Comparison of ENCODE assay signal across 9 mouse cellular contexts in genomic region chr11:96982355-96982754, GRCm38 (mm10). TPM values are rescaled to one million over a fixed set of nuclear protein-coding genes. Genes with fewer than 3 reads are reported as not detected.
DNase-seq lines count a peak whose midpoint lies in the region; ATAC-seq lines count a peak whose summit lies in the region.
"Had no signal": no experiment of that assay in that cellular context is flagged by ENCODE, and none has a peak within 500 bp of the region (broad histone marks: within the 10 kb centered on the region; RNA-seq: fewer than 3 reads in every experiment).

No protein-coding gene starts in this region.

- H3K27ac ChIP-seq in embryonic facial prominence, embryonic 11.5 days (replicated peaks; ENCODE audit: low read depth, low read length): no peak overlapping the region

- intact Hi-C loops in heart, postnatal 14 days (cut with DNase I): loop anchor here (1.0 to 10.0 kb wide), 3 partner anchors 40 to 192 kb away; no protein-coding TSS in a partner anchor

- H3K9me3 ChIP-seq in embryonic facial prominence, embryonic 11.5 days (replicated peaks; ENCODE audit: control insufficient read depth, low read length): no peaks in the 10 kb centered on the region

- peak overlapping the region; percentile 32 for H3K4me2 ChIP-seq in embryonic facial prominence, embryonic 11.5 days (ENCODE audit: low read depth, low read length)

- H3K27me3 ChIP-seq in embryonic facial prominence, embryonic 11.5 days (ENCODE audit: control insufficient read depth, insufficient read depth, low read length): peaks cover 2% of the 10 kb centered on the region

- WGBS in embryonic facial prominence, embryonic 11.5 days: 3% methylated on average over 7 of the region's 7 CpGs
- WGBS in large intestine, adult 2 months: 1% methylated on average over 7 of the region's 7 CpGs

- DNase-seq in B cell, adult 2 months: peak; percentile 89 to 90
- DNase-seq in adrenal gland, adult 2 months: peak; percentile 81
- DNase-seq in embryonic facial prominence, embryonic 11.5 days (ENCODE audit: low spot score): peak; percentile 88
- DNase-seq in heart, postnatal 14 days: peak; percentile 81 to 86
- peak; percentile 52 for DNase-seq in large intestine, adult 2 months (ENCODE audit: low read depth, low spot score)
- peak; percentile 81 to 82 for DNase-seq in lung, adult 18-20 months
- DNase-seq in thymus, postnatal 10 days (ENCODE audit: low spot score in 2 of 2): peak; percentile 78 to 87

- H3K36me3 ChIP-seq in embryonic facial prominence, embryonic 11.5 days (replicated peaks; ENCODE audit: control insufficient read depth, insufficient read depth, low read depth, low read length): no peaks in the 10 kb centered on the region

- no peak for ATAC-seq in embryonic facial prominence, embryonic 11.5 days (replicated peaks; ENCODE audit: insufficient number of reproducible peaks, low FRiP score, low TSS enrichment, low read depth)
- peak; percentile 50 for ATAC-seq in neutrophil, adult 5-6 weeks (ENCODE audit: extremely low read depth, insufficient number of reproducible peaks, low FRiP score, poor library complexity, severe bottlenecking)

- no peaks in the 10 kb centered on the region; the same call in 1 of the 2 replicates for H3K4me1 ChIP-seq in embryonic facial prominence, embryonic 11.5 days (ENCODE audit: control insufficient read depth, insufficient read depth, low read length)

- H3K9ac ChIP-seq in embryonic facial prominence, embryonic 11.5 days (replicated peaks; ENCODE audit: low read length): no peak overlapping the region

- no peak overlapping the region for H3K4me3 ChIP-seq in embryonic facial prominence, embryonic 11.5 days (ENCODE audit: low read depth, low read length)

RNA-seq across cellular contexts. Expression of gene Sp2, which starts 0.4 kb away (rescaled TPM):
- total RNA-seq in adrenal gland, adult 2 months (2021): 10 to 100 TPM; 15.4 to 18.6 TPM
- 15.2 and 19.3 TPM in 2 replicates for polyA plus RNA-seq in adrenal gland, adult 2 months (2012; rRNA removed)
- 15.8 and 18.3 TPM in 2 replicates for polyA plus RNA-seq in embryonic facial prominence, embryonic 11.5 days (2014; fragmentation: Nextera tagmentation; extraction: Ambion mirVana)
- 10 to 100 TPM; 11.4 to 12.0 TPM for total RNA-seq in heart, postnatal 14 days (2021)
- polyA plus RNA-seq in large intestine, adult 2 months (2012; rRNA removed): 11.3 and 13.3 TPM in 2 replicates
- 9.3 and 9.8 TPM in 2 replicates for total RNA-seq in neutrophil, adult 5-6 weeks (2017)

RNA-seq across cellular contexts. Expression of gene Sp6, which starts 30.8 kb away (rescaled TPM):
- total RNA-seq in adrenal gland, adult 2 months (2021): under 1 TPM; 0.09 to 0.24 TPM
- polyA plus RNA-seq in adrenal gland, adult 2 months (2012; rRNA removed): 0.10 and 0.31 TPM in 2 replicates
- 0.29 and 0.45 TPM in 2 replicates for polyA plus RNA-seq in embryonic facial prominence, embryonic 11.5 days (2014; fragmentation: Nextera tagmentation; extraction: Ambion mirVana)
- under 1 TPM; 0.07 to 0.12 TPM for total RNA-seq in heart, postnatal 14 days (2021)
- 0.12 and 0.22 TPM in 2 replicates for polyA plus RNA-seq in large intestine, adult 2 months (2012; rRNA removed)
- total RNA-seq in neutrophil, adult 5-6 weeks (2017): 0.25 TPM in 1 of 2 replicates, not detected in the other

RNA-seq across cellular contexts. Expression of gene Pnpo, which starts 38.6 kb away (rescaled TPM):
- total RNA-seq in adrenal gland, adult 2 months (2021): 10 to 100 TPM; 29.3 to 37.4 TPM
- polyA plus RNA-seq in adrenal gland, adult 2 months (2012; rRNA removed): 43.0 and 52.9 TPM in 2 replicates
- polyA plus RNA-seq in embryonic facial prominence, embryonic 11.5 days (2014; fragmentation: Nextera tagmentation; extraction: Ambion mirVana): 26.7 and 29.0 TPM in 2 replicates
- 10 to 100 TPM; 14.1 to 15.0 TPM for total RNA-seq in heart, postnatal 14 days (2021)
- 59.4 and 66.0 TPM in 2 replicates for polyA plus RNA-seq in large intestine, adult 2 months (2012; rRNA removed)
- 15.6 and 17.3 TPM in 2 replicates for total RNA-seq in neutrophil, adult 5-6 weeks (2017)

RNA-seq across cellular contexts. Expression of gene Scrn2, which starts 47.4 kb away (rescaled TPM):
- 10 to 100 TPM; 13.3 to 25.0 TPM for total RNA-seq in adrenal gland, adult 2 months (2021)
- polyA plus RNA-seq in adrenal gland, adult 2 months (2012; rRNA removed): 27.6 and 28.6 TPM in 2 replicates
- polyA plus RNA-seq in embryonic facial prominence, embryonic 11.5 days (2014; fragmentation: Nextera tagmentation; extraction: Ambion mirVana): 20.4 and 26.0 TPM in 2 replicates
- 10 to 100 TPM; 10.2 to 11.6 TPM for total RNA-seq in heart, postnatal 14 days (2021)
- 32.1 and 38.6 TPM in 2 replicates for polyA plus RNA-seq in large intestine, adult 2 months (2012; rRNA removed)
- 3.6 and 10.8 TPM in 2 replicates for total RNA-seq in neutrophil, adult 5-6 weeks (2017)

RNA-seq across cellular contexts. Expression of gene Prr15l, which starts 54.5 kb away (rescaled TPM):
- under 1 TPM; 0.52 to 0.66 TPM for total RNA-seq in adrenal gland, adult 2 months (2021)
- polyA plus RNA-seq in adrenal gland, adult 2 months (2012; rRNA removed): not detected in 2 replicates
- polyA plus RNA-seq in embryonic facial prominence, embryonic 11.5 days (2014; fragmentation: Nextera tagmentation; extraction: Ambion mirVana): 1.7 and 2.8 TPM in 2 replicates
- total RNA-seq in heart, postnatal 14 days (2021): 1 to 10 TPM in 1 of 2 experiments, under 1 TPM in 1; 0.88 to 1.8 TPM
- 194 and 206 TPM in 2 replicates for polyA plus RNA-seq in large intestine, adult 2 months (2012; rRNA removed)
- total RNA-seq in neutrophil, adult 5-6 weeks (2017): 0.23 and 0.61 TPM in 2 replicates
- polyA plus RNA-seq: frontal cortex, adult 2 months had no signal
